Mouse (Mus musculus): Measurements from ENCODE around the gene Hbb-bs.
"Not testable (repeated sequence)": the region's sequence is repeated elsewhere in the genome, so short reads cannot be mapped to it uniquely, and the experiment has no call there.

Gene Hbb-bs

GRCm38 (mm10) chr7:103827808-103828207 is at the start of gene Hbb-bs:
Hbb-bs (minus strand) TSS chr7:103828096.
- DNase-seq (ENCODE audit: low read depth, low spot score), result no peak

GRCm38 (mm10) chr7:103877093-103877492 is 49.2 kb upstream of the Hbb-bs start:
- DNase-seq (ENCODE audit: low read depth, low spot score), result no peak

- DNase-seq (ENCODE audit: low read depth, low spot score), result no peak
These were observed 46.6 kb upstream of the Hbb-bs start for GRCm38 (mm10) chr7:103874451-103874850.

- DNase-seq (ENCODE audit: low read depth, low spot score), result peak; percentile 22
These were observed 45.2 kb upstream of the Hbb-bs start for GRCm38 (mm10) chr7:103873064-103873463.

- no peak for DNase-seq (ENCODE audit: low read depth, low spot score)
These were observed 42.8 kb upstream of the Hbb-bs start for GRCm38 (mm10) chr7:103870667-103871066.

GRCm38 (mm10) chr7:103865716-103866115 is 37.8 kb upstream of the Hbb-bs start:
- no peak for DNase-seq (ENCODE audit: low read depth, low spot score)

- no peak for DNase-seq (ENCODE audit: low read depth, low spot score)
These were observed 33.6 kb upstream of the Hbb-bs start for GRCm38 (mm10) chr7:103861531-103861930.

GRCm38 (mm10) chr7:103860855-103861254 is 33.0 kb upstream of the Hbb-bs start:
- DNase-seq (ENCODE audit: low read depth, low spot score), result peak; percentile 5

GRCm38 (mm10) chr7:103859076-103859475 is 31.2 kb upstream of the Hbb-bs start:
- DNase-seq (ENCODE audit: low read depth, low spot score), result no peak

- DNase-seq (ENCODE audit: low read depth, low spot score), result no peak
These were observed 26.8 kb upstream of the Hbb-bs start for GRCm38 (mm10) chr7:103854669-103855068.

- no peak for DNase-seq (ENCODE audit: low read depth, low spot score)
These were observed 25.2 kb upstream of the Hbb-bs start, which contains the start of gene Hbb-y for GRCm38 (mm10) chr7:103853090-103853489. Hbb-y (minus strand) TSS chr7:103853216.

- no peak for DNase-seq (ENCODE audit: low read depth, low spot score)
These were observed 16.8 kb upstream of the Hbb-bs start for GRCm38 (mm10) chr7:103844525-103845325.

GRCm38 (mm10) chr7:103843034-103843433 is 15.1 kb upstream of the Hbb-bs start, which contains the start of gene Hbb-bh1:
Hbb-bh1 (minus strand) TSS chr7:103843164.
- DNase-seq (ENCODE audit: low read depth, low spot score), result no peak

GRCm38 (mm10) chr7:103840268-103840667 is 12.4 kb upstream of the Hbb-bs start, which contains the start of gene Hbb-bh2:
Hbb-bh2 (minus strand) TSS chr7:103840520.
- DNase-seq (ENCODE audit: low read depth, low spot score), result no peak

- DNase-seq (ENCODE audit: low read depth, low spot score), result not testable (repeated sequence)
These were observed 757 bp downstream of the Hbb-bs start for GRCm38 (mm10) chr7:103827139-103827538.

GRCm38 (mm10) chr7:103826255-103826887 is 1.5 kb downstream of the Hbb-bs start:
- DNase-seq (ENCODE audit: low read depth, low spot score), result no peak

GRCm38 (mm10) chr7:103825536-103826254 is 2.2 kb downstream of the Hbb-bs start:
- no peak for DNase-seq (ENCODE audit: low read depth, low spot score)

GRCm38 (mm10) chr7:103824597-103824996 is 3.3 kb downstream of the Hbb-bs start:
- no peak for DNase-seq (ENCODE audit: low read depth, low spot score)

GRCm38 (mm10) chr7:103815085-103815484 is 12.8 kb downstream of the Hbb-bs start:
- DNase-seq (ENCODE audit: low read depth, low spot score), result not testable (repeated sequence)

- no peak for DNase-seq (ENCODE audit: low read depth, low spot score)
These were observed 14.1 kb downstream of the Hbb-bs start, which contains the start of gene Hbb-bt for GRCm38 (mm10) chr7:103813766-103814165. Hbb-bt (minus strand) TSS chr7:103813996.

GRCm38 (mm10) chr7:103813152-103813551 is 14.7 kb downstream of the Hbb-bs start:
- DNase-seq (ENCODE audit: low read depth, low spot score), result not testable (repeated sequence)

- peak; percentile 14 for DNase-seq (ENCODE audit: low read depth, low spot score)
These were observed 15.7 kb downstream of the Hbb-bs start for GRCm38 (mm10) chr7:103812174-103812573.
